Mouse (Mus musculus) lung, postnatal 0 days (tissue): Measurements from ENCODE around the gene Eml1.

ENCODE experiments used
- CTCF ChIP-seq: IDR thresholded peaks from 2 replicates; pipeline ENCODE4 v1.5.1; 2016; ENCODE audit warnings: antibody characterized with exemption, mild to moderate bottlenecking
- EP300 ChIP-seq: IDR thresholded peaks from 2 replicates; pipeline ENCODE4 v1.6.1; 2016; ENCODE audit warnings: antibody characterized with exemption, mild to moderate bottlenecking, control low read depth

GRCm38 (mm10) chr12:108490954-108491353 is 120.2 kb downstream of the Eml1 start:
- TF ChIP-seq CTCF (peak; percentile 59), EP300 (no peak)
